Mouse (Mus musculus) heart, embryonic 15.5 days (tissue): ENCODE data around the gene Shc3. TPM values are rescaled to one million over a fixed set of nuclear protein-coding genes. Genes with fewer than 3 reads are reported as not detected.

Source experiments
- ATAC-seq: fragments of 200-750 bp; cut with Nextera tagmentation; replicated peaks from 2 replicates; pipeline ENCODE4 v1.8.0; 2017; ENCODE audit warnings: low read depth, moderate TSS enrichment; ENCODE audit not compliant: insufficient number of reproducible peaks, insufficient read depth, low FRiP score
- H3K27ac ChIP-seq: fragments of 300-500 bp; sonication (generic); 2 replicates; pipeline ENCODE4 v1.5.1; 2015; ENCODE audit warnings: mild to moderate bottlenecking, inconsistent platforms
- H3K27me3 ChIP-seq: fragments of 300-500 bp; sonication (generic); 2 replicates; pipeline ENCODE4 v1.6.1; 2015; ENCODE audit warnings: inconsistent platforms
- H3K36me3 ChIP-seq: fragments of 300-500 bp; sonication (generic); 2 replicates; pipeline ENCODE4 v1.6.1; 2015; ENCODE audit warnings: mild to moderate bottlenecking, inconsistent platforms
- H3K4me1 ChIP-seq: fragments of 300-500 bp; sonication (generic); replicated peaks from 2 replicates; pipeline ENCODE4 v1.6.1; 2015; ENCODE audit warnings: inconsistent platforms
- H3K4me2 ChIP-seq: fragments of 300-500 bp; sonication (generic); 2 replicates; pipeline ENCODE4 v1.6.1; 2015; ENCODE audit warnings: inconsistent platforms, mild to moderate bottlenecking, moderate library complexity
- H3K4me3 ChIP-seq: fragments of 300-500 bp; sonication (generic); 2 replicates; pipeline ENCODE4 v1.5.1; 2015; ENCODE audit warnings: mild to moderate bottlenecking, inconsistent platforms
- H3K9ac ChIP-seq: fragments of 300-500 bp; sonication (generic); 2 replicates; pipeline ENCODE4 v1.6.1; 2015; ENCODE audit warnings: mild to moderate bottlenecking, inconsistent platforms
- H3K9me3 ChIP-seq: fragments of 300-500 bp; sonication (generic); replicated peaks from 2 replicates; pipeline ENCODE4 v1.6.1; 2016; ENCODE audit warnings: inconsistent platforms
- WGBS: fragments of 180-500 bp; shearing (Covaris S2); methylation state at CpG from one replicate; pipeline ENCODE4 v1.1.7; 2015; ENCODE audit warnings: mixed read lengths; 5-methylcytosine and 5-hydroxymethylcytosine counted together
- polyA plus RNA-seq: library from polyadenylated mRNA; unstranded; fragments of >200 nt; fragmentation: Nextera tagmentation; extraction: Ambion mirVana; gene quantifications from 2 replicates; pipeline ENCODE4 v1.2.1, GENCODE M21; 2015

Gene Shc3
- polyA plus RNA-seq, 1 experiment from 2014 or later = 0.19 TPM

DNA sequence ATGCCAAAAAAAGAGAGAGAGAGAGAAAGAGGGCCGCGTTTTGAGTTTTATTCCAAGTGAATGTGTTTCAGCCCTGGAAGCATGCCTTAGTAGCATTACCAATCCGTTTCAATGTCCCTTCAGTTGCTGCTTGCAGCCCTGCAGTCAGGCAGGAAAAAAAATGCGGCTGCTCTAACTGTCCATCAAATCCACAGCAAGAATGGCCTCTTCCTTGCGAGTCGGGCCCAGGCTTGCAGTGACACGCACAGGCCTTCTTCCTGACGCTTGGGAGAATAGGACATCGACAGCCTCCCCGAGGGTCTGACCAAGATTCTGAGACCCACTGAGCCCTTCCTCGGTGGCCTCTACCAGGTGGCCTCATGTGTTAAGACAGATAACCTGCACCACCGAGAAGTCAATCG lies 718 bp downstream of the Shc3 start:
- no peak for ATAC-seq
- Histone ChIP-seq H3K27me3 (peaks cover 70% of the 10 kb centered on the region), H3K4me3 (peak overlapping the region; percentile 52), H3K9me3 (no peaks in the 10 kb centered on the region), H3K27ac (no peak overlapping the region), H3K36me3 (no peaks in the 10 kb centered on the region), H3K9ac (peak overlapping the region; percentile 40), H3K4me1 (peaks cover 38% of the 10 kb centered on the region), H3K4me2 (peak overlapping the region; percentile 92)
- WGBS = 3% methylated on average over 13 of the region's 13 CpGs

DNA sequence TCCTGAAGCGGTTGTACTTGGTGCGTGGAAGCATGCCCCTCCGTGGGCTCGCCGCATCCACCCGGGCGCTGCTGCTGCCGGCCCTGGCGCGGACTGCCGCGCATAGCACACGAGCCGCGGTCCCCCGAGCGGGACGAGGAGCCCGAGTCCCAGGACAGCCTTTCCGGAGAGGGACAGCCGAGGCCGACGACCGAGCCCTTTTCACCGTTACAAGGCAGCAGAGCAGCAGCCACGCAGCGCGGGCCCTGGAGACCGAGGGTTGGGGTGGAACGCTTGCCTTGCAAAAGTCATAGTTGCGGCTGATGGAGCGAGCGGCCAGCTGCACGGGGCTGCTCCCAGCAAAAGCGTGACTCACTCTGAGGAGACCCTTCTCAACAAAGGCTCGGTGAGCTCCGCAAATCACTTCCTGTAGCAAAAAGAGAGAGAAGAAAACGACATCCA lies 1.8 kb downstream of the Shc3 start:
- Histone ChIP-seq H3K36me3 (no peaks in the 10 kb centered on the region), H3K27me3 (peaks cover 75% of the 10 kb centered on the region), H3K9me3 (no peaks in the 10 kb centered on the region), H3K27ac (no peak overlapping the region), H3K4me3 (peak overlapping the region; percentile 52), H3K4me1 (peaks cover 38% of the 10 kb centered on the region), H3K4me2 (peak overlapping the region; percentile 92), H3K9ac (peak overlapping the region; percentile 50)
- WGBS = under 1% methylated on average over 38 of the region's 38 CpGs
- ATAC-seq = no peak

DNA sequence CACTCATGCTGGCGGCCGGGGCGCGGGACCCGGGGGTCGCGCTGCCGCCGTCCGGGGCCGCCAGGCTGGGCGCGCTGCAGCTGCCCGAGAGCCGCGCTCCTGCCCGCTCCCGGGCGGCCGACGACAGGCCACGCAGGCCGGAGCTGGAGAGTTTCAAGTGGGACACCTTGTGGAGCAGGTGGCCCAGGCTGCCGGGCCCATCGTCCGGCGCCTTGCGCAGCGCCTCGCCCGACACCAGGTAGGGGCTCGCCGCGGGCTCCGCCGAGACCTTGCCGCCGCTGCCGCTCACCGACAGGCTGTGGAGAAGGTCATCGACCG lies 2.2 kb downstream of the Shc3 start:
- WGBS = under 1% methylated on average over 42 of the region's 42 CpGs
- peak overlapping the region; percentile 50 for H3K9ac ChIP-seq
- no peak for ATAC-seq

DNA sequence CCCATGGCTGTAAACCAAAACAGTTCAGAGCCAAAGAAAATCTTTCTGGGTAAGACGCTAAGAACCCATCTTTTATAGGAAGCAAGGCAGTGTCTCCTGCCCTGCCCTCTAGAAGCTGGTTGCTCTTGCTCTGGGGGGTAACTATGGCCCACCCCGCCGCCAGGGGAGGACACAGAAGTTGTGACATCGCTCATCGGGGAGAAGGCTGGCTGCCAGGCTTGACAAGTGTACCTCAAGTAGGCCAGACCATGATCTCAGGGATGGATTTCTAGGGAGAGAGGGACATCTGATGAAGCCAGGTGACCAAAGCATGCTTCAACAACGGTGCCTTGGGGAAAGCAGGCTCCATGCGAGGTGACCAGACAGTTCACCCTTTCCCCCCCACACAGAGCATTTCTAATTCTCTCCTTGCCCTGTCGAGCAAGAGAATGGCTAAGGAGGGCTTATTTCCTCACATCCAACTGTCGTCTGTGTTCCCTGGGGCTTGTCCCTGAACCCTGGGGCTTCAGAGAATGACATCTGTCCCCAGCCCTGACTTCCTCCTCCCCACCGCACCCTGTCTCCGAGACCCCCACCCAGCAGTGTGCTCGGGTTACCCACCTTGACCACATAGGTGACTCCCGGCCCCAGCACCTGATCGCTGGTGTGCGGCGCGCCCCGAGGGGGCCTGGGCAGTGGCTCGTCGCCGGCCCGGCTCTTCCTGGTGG lies 2.7 kb downstream of the Shc3 start:
- ATAC-seq = no peak
- Histone ChIP-seq H3K4me3 (peak overlapping the region; percentile 52), H3K36me3 (no peaks in the 10 kb centered on the region), H3K27me3 (peaks cover 74% of the 10 kb centered on the region), H3K4me1 (peaks cover 38% of the 10 kb centered on the region), H3K9me3 (no peaks in the 10 kb centered on the region), H3K9ac (peak overlapping the region; percentile 50; the same call in 1 of the 2 replicates), H3K4me2 (peak overlapping the region; percentile 92), H3K27ac (no peak overlapping the region)
- 11% methylated on average over 22 of the region's 22 CpGs for WGBS

More for the DNA sequence above, 2.2 kb downstream of the Shc3 start:
- H3K4me1 ChIP-seq = peaks cover 38% of the 10 kb centered on the region
- no peak overlapping the region for H3K27ac ChIP-seq
- H3K9me3 ChIP-seq = no peaks in the 10 kb centered on the region
- H3K4me3 ChIP-seq = peak overlapping the region; percentile 52
- H3K27me3 ChIP-seq = peaks cover 75% of the 10 kb centered on the region
- H3K4me2 ChIP-seq = peak overlapping the region; percentile 92
- no peaks in the 10 kb centered on the region for H3K36me3 ChIP-seq

DNA sequence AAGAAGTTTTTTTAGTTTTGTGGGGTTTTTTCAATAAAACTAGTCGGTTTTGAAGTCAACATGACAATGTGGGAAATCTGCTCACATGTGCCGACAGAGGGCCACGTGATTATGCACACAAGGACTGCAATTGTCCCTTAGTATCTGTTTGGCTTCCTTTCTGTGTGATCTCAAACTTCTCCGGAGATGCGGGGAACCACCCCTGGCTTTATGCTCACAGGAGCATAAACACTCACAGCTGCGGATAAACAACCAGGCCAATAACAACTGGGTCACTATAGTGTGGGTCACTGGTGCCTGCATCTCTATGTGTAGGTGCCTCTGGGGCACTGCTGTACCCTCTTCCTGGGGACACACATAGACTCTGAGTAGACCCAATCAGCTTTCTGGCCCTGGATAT lies 4.5 kb downstream of the Shc3 start:
- Histone ChIP-seq H3K4me2 (no peak overlapping the region), H3K27ac (no peak overlapping the region), H3K9ac (no peak overlapping the region), H3K27me3 (peaks cover 61% of the 10 kb centered on the region), H3K9me3 (no peaks in the 10 kb centered on the region), H3K36me3 (no peaks in the 10 kb centered on the region), H3K4me1 (peaks cover 27% of the 10 kb centered on the region), H3K4me3 (no peak overlapping the region)
- WGBS = 67% methylated on average over 6 of the region's 6 CpGs
- no peak for ATAC-seq

GRCm38 (mm10) chr13:51553343-51553742 lies 15.9 kb downstream of the Shc3 start:
- no peaks in the 10 kb centered on the region for H3K27me3 ChIP-seq
- no peaks in the 10 kb centered on the region for H3K9me3 ChIP-seq
- ATAC-seq = no peak
- no peak overlapping the region for H3K9ac ChIP-seq
- H3K36me3 ChIP-seq = no peaks in the 10 kb centered on the region
- no peaks in the 10 kb centered on the region for H3K4me1 ChIP-seq
- H3K4me3 ChIP-seq = no peak overlapping the region
- H3K4me2 ChIP-seq = no peak overlapping the region
- H3K27ac ChIP-seq = no peak overlapping the region
- 84% methylated on average over 11 of the region's 11 CpGs for WGBS

GRCm38 (mm10) chr13:51552233-51552632 lies 17.0 kb downstream of the Shc3 start:
- Histone ChIP-seq H3K4me2 (no peak overlapping the region), H3K4me1 (no peaks in the 10 kb centered on the region), H3K27ac (no peak overlapping the region), H3K4me3 (no peak overlapping the region), H3K9ac (no peak overlapping the region), H3K36me3 (no peaks in the 10 kb centered on the region), H3K27me3 (no peaks in the 10 kb centered on the region), H3K9me3 (no peaks in the 10 kb centered on the region)
- ATAC-seq = no peak
- 82% methylated on average over 3 of the region's 3 CpGs for WGBS

GRCm38 (mm10) chr13:51551824-51552223 lies 17.4 kb downstream of the Shc3 start:
- Histone ChIP-seq H3K4me2 (no peak overlapping the region), H3K27ac (no peak overlapping the region), H3K9me3 (no peaks in the 10 kb centered on the region), H3K4me1 (no peaks in the 10 kb centered on the region), H3K9ac (no peak overlapping the region), H3K27me3 (no peaks in the 10 kb centered on the region), H3K36me3 (no peaks in the 10 kb centered on the region), H3K4me3 (no peak overlapping the region)
- no peak for ATAC-seq
- WGBS = 72% methylated on average over 3 of the region's 3 CpGs

GRCm38 (mm10) chr13:51539816-51540215 lies 29.4 kb downstream of the Shc3 start:
- Histone ChIP-seq H3K27ac (no peak overlapping the region), H3K4me2 (no peak overlapping the region), H3K4me1 (no peaks in the 10 kb centered on the region), H3K27me3 (no peaks in the 10 kb centered on the region), H3K4me3 (no peak overlapping the region), H3K36me3 (no peaks in the 10 kb centered on the region), H3K9me3 (no peaks in the 10 kb centered on the region), H3K9ac (no peak overlapping the region)
- ATAC-seq = no peak
- 82% methylated on average over 8 of the region's 8 CpGs for WGBS

- H3K27me3 ChIP-seq = no peaks in the 10 kb centered on the region
- H3K36me3 ChIP-seq = no peaks in the 10 kb centered on the region
- 80% methylated on average over 7 of the region's 7 CpGs for WGBS
- no peaks in the 10 kb centered on the region for H3K4me1 ChIP-seq
- H3K9ac ChIP-seq = no peak overlapping the region
- H3K4me2 ChIP-seq = no peak overlapping the region
- no peaks in the 10 kb centered on the region for H3K9me3 ChIP-seq
- no peak for ATAC-seq
- H3K27ac ChIP-seq = no peak overlapping the region
- no peak overlapping the region for H3K4me3 ChIP-seq
These were observed 33.9 kb downstream of the Shc3 start for GRCm38 (mm10) chr13:51535326-51535725.

DNA sequence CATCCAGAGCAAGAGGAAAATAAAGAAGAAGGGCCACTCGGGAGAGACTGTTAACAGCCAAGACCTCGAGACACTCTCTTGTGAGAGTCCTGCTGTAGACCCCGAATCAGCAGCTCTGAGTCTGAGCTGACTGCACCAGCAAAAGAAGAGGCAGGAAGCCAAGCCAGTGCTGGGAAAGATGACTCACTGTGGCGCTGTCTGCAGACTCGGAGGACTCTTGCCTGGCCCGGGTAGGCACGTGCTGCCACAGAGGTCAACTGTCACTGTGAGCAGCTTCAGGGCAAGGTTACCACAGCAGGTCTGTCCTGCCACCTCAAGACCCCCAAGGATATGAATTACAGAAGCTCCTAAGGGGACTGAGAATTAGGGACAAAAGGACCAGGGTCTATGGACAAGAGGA lies 42.7 kb downstream of the Shc3 start:
- no peak overlapping the region for H3K4me3 ChIP-seq
- H3K9me3 ChIP-seq = no peaks in the 10 kb centered on the region
- no peaks in the 10 kb centered on the region for H3K27me3 ChIP-seq
- H3K36me3 ChIP-seq = no peaks in the 10 kb centered on the region
- H3K27ac ChIP-seq = no peak overlapping the region
- no peak overlapping the region for H3K4me2 ChIP-seq
- no peak for ATAC-seq
- WGBS = 20% methylated on average over 7 of the region's 7 CpGs
- no peaks in the 10 kb centered on the region for H3K4me1 ChIP-seq
- no peak overlapping the region for H3K9ac ChIP-seq

DNA sequence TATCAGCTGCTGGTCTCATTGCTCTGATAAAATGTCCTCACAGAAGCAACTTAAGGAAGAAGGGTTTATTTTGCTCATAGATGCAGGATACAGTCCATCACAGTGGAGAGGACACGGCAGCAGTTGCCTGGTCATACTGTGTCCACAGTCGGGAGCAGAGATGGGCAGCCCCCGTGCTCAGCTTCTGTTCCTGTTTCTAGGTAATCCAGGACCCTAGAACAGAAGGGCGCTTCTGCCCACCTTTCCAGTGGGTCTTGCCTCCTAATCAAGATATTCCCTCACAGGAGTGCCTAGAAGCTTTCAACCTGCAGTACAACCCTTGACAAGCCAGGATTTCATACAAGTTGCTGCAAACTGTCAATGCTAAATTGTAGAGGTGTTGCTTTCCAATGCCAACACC lies 44.9 kb downstream of the Shc3 start:
- H3K27me3 ChIP-seq = no peaks in the 10 kb centered on the region
- H3K4me1 ChIP-seq = no peaks in the 10 kb centered on the region
- no peak overlapping the region for H3K4me2 ChIP-seq
- no peaks in the 10 kb centered on the region for H3K36me3 ChIP-seq
- no peak for ATAC-seq
- no peak overlapping the region for H3K4me3 ChIP-seq
- no peak overlapping the region for H3K27ac ChIP-seq
- no peaks in the 10 kb centered on the region for H3K9me3 ChIP-seq
- 82% methylated on average over 4 of the region's 4 CpGs for WGBS
- no peak overlapping the region for H3K9ac ChIP-seq
